Mouse (Mus musculus) heart, adult 11 months (tissue): Measurements from ENCODE around the gene Serpini1.

ENCODE experiments used
- DNase-seq: peaks from one replicate; pipeline ENCODE4 v3.0.0; 2022

Gene Serpini1

DNA sequence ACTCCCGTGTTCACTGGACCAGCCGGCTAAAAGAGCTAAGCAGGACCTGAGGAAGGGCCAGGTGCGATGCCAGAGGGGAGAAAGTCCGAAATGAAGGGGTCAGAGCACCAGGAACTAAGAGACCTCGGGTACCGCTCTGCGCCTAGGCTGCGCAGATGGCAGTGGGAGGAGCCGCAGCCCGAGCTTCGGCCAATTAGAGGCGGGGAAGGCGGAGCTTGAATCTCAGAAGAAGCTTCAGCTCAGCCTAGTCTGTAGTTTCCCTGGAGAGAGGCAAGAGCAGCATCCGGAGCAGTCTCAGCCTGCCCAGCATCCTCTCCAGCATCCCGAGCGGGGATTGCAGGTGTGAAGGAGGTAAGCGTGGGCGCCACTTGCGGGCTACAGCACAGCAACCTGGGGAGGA is at the start of gene Serpini1:
Gene Serpini1, plus strand, starts transcription at position 256 of the 400 bp plus-strand sequence.
- peak; percentile 99 for DNase-seq

DNA sequence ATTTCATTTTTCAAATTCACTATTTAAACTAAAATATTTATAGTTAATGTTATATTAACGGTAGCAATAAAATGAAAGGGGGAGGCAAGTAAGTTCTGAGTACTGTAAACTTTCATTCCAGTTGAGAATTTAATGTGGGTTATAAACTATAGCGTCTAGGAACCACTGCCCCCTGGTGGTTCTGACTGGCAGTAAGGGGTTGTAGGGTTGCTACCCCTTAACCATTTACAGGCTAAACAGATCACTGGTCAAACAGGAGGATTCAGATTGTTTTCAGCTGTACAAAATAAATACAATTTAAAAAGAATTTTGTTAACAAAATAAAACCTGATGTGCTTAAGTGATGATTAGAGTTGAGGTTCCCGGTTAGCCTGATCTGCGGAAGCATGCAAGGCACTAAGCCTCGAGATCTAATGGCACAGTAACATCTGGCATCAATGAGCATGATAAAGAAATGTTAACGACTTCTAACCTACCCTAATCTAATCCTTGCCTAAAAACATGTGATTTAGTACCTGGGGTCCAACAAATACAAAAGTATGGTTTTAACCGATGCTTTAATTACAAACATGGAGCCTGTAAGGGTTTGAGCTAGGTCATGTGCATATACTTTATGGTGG is 39.6 kb upstream of the Serpini1 start:
- DNase-seq, result peak; percentile 88

DNA sequence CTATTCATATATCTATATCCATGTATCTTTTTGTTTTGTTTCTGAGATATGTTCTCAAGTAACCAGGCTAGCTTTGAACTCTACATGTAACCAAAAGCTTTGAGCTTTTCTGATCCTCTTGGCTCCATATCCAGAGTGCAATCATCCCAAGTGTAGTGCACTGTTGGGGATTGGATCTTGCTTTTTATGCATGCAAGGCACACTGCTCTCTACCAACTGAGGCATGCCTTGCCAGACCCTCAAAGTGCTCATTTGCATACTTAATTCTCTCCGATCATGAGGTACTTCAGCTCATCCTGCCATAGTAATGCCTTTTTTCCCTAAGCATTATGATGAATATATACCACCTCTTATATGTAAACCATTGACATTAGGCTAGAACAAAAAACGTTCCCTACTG is 36.0 kb upstream of the Serpini1 start:
- no peak for DNase-seq

DNA sequence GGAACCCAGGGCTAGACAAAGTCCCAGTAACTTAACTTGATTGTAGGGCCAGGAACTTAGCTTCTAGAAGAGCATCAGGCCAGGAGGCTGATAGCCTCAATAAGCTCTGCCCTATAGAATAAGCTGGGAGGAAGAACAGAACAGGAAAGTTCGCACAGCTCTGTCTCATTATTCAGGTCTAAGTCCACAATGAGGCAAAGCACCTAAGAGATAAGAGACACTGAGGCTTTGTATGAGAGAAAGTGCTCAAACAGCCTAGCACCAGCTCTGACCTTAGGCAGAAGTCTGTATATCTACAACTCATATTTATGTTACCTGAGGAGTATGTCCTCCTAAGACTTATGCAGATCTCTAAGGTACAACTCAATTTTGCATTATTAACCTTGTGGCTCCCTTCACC is 34.8 kb upstream of the Serpini1 start:
- DNase-seq, result no peak

DNA sequence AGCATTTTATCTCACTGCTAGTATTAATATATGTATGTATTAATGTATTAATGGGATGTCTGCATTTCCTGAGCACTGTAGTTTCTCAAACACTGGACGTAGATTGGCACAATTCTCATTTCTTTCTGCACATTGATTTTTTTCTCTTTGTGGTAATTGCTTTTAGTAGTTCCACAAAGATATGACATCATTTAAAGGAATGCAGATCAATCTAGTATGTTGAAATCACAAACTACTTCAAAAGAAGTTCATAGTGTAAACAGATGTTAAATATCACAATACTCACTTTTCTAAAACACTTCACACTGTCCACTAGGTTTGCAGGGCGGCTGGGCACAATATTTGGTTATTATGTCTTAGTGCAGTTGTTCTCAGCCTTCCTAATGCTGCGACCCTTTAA is 26.3 kb upstream of the Serpini1 start:
- DNase-seq, result no peak

DNA sequence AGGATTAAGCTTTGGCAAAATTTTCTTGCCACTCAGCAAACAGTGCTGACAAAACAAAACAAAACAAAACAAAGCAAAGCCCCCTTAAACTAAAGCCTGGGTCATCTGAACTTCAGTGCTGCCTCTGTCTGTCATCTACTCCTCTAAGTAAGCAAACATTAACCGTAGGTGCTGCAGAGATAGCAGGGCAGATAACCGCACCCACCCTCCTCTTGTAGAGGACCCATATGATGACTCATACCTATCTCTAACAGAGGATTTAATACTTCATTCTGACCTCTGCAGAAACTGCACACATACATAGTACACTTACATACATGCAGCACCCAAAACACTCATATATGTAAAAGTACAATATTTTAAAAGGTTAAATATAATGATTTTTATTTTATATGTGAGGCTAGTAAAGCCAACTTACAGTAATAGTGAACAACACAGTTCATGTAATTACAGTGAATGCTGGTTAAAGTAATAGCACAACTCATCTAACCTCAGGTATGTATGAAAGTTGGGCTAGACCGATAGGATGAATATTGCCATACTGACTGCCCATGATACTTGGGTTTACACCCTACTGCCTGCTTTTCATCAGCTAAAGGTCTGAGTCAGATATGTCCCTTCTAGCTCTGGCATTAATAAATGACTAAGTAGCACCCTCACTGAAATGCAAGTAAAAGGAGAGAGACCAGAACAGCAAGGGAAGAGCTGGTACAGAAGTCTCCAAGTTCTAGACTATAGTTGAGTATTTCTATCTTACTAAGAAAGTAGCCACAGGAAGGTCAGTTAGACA is 23.1 kb upstream of the Serpini1 start:
- DNase-seq, result no peak

DNA sequence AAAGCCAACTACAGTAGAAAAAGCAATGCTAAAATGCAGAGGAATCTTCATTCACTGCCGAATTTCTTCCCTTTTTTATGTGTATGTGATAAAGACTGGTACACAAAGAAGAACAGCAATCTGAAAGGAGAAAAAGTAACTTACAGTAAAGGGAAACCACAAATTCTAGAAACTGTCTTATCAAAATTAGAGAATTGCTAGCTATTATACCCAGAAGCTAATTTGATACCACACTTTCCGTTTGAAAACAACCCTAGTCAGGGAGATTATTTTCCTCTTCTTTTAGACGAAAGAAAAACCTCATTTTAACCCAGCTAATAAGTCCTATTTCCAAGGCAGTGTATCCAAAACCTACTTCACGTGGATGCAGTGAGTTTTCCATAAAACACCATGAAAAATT is 16.1 kb upstream of the Serpini1 start:
- DNase-seq, result no peak

DNA sequence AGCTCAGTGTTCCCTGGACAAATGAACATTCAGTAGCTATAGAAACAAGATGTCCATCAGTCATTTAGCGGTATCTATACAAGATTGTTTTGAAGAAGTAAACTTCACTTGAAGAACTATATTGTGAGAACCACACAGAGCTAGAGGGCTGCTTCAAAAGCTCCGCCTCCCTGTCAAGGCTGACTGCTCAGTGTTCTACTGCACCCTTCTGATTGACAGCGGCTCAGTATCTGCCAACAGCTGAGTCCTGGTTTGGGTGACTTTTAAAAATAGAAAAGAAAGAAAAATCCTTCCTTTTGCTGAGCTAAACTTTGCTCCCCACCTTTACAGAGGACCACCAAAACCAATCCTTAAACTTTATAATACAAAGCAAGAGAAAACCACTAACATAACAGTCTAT is 14.5 kb upstream of the Serpini1 start:
- DNase-seq, result no peak

DNA sequence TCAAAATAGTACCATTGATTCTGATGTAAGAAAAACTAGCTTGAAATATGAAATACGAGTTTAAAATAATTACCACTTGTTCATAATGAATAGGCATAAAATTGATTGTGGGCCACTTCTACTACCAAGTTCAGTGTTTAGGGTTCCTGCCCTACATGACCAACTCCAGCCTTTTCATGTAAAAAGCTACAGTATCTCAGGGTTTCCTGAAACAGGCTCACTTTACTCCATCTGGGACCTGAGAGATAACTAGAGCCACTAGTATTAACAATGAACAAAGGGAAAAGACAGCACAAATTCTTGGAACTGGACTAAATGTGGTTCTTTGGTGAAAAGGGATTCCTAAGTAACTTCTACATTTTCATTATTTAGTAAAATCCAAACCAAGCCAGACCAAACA is 13.1 kb upstream of the Serpini1 start:
- no peak for DNase-seq

DNA sequence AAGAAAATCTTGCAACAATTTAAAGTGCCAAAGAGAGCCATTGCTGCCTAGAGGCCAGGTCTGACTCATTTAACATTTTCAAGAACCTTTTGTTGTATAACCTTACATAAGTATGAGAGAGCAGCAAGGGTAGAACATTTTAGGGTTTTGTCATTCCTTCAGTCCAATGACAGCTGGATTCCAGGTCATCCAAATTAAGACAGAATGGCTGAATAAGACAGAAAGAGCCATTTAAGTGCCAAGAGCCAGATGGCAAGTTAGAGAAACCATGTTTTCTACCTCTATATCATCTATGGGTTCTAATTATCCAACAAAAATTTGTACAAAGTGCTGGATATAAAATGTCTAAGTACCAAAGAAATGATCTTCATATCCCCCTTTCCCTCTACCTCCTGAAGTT is 6.1 kb upstream of the Serpini1 start:
- DNase-seq, result no peak

DNA sequence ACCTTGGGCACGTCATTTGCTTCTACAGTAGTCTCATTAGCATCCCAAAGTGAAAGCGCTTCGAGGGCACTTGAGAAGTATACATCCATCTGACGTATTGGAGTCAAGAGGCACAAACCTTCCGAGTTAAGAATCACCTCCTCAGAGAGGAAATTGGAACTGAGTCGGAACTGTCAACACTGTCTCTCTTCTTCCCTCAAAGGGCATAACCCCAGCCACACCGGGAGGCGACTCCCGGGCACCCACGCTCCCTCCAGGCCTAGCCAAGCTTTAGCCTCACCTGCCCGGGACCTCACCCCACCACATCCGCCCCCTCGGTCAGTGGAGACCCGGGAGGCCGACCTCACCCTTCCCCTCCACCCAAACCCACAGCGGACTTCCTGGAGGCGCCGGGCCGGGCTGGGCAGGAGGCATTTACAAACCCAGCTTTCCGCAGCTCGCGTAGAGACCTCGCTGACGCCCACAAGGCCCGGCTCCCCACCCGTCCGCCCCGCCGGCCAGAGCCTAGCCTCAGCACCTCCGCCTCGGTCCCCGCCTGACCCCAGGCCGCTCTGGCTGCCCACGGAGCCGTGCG is 1.1 kb upstream of the Serpini1 start:
- no peak for DNase-seq

DNA sequence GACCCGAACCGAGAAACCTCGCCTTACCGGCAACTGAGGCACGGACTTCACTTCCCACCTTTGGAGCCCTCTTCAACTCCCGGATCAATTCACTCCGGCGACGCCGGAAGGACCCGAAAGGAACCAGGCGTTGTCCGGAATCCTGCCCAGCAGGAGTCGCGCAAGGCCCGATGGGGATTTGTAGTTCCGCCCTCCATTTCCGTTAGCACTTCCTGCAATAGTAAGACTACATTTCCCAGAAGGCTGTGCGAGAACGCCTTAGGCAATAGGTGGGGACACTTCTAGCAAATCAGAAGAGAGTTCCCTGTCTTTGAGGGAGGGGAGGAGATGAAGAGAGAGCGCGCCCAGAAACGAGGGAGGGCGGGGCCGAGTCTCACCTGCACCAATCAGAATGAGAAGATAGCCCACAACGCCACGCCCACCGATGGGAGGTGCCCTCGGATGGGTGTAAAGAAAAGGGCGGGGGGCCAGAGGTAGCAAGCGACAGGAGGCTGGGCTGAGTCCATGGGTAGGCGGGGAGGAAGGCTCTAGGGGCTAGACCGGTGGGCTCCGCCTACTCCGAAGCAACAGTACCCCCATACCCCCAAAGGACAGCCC is 554 bp upstream of the Serpini1 start, which contains the start of gene Pdcd10:
Gene Pdcd10, minus strand, starts transcription at position 162 of the 597 bp plus-strand sequence.
- DNase-seq, result peak; percentile 100

DNA sequence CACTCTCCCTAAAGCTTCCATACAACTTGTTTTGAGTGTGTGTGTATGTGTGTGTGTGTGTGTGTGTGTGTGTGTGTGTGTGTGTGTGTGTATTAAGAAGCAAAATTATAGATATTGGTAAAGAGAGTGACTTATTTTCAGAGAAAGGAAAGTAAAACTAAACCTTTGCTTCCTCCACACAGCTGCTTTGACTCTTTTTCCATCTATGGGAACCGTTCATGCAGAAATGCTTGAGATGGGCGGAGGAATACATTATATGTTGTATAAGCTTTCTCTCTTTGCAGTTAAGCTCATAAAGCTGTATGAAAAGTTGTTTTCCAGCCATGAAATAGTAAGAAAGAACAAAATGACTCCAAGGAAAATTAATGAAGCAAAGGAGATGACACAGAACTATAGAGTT is 16.7 kb downstream of the Serpini1 start:
- DNase-seq, result no peak

DNA sequence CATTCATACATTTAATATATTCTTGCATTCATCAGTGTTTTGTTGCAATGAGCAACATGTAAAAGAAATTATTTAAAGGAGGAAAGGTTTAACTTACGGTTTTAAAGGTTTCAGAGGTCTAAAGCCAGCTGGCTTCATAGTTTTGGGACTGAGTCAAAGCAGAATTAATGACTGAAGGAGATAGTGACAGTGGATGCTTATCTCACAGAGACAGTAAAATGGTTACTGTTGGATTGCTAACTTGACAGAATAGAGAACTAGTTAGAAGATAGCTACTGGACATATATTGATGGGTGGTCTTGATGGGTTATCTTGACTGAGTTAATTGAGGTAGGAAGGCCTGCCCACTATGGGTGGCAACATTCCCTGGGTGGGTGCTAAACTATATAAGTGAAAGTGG is 18.2 kb downstream of the Serpini1 start:
- no peak for DNase-seq

DNA sequence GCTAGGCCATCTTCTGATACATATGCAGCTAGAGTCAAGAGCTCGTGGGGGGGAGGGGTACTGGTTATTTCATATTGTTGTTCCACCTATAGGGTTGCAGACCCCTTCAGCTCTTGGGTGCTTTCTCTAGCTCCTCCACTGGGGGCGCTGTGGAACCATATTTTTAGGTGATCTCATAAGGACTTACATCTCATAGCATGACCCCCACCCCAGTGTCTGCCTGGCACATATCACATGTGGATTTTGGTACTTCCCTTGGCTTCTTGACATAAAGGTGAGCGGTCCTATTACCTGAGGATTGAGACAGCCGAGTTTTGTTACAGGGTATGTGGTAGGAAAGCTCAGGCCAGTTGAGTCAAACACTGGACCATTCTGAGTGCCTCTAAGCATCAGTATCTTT is 22.0 kb downstream of the Serpini1 start:
- DNase-seq, result no peak

DNA sequence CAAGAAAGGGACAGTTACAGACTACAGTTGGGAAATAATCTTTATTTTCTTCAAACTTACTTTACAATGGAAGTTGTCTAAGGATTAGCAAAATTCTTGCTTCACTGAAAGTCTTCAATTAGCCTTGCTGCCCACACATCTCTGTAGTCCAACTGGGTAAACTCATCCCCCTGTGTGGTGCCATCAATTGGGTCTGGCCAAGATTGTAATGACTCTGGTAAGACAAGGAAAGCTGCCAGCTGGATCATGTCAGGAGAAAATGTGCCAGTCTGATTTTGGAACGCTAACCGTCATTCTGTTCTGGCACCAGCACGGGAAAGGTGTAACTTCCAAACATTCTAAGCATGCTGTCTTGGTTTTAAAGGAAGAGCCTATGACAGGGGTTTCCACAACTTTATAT is 25.9 kb downstream of the Serpini1 start:
- no peak for DNase-seq

DNA sequence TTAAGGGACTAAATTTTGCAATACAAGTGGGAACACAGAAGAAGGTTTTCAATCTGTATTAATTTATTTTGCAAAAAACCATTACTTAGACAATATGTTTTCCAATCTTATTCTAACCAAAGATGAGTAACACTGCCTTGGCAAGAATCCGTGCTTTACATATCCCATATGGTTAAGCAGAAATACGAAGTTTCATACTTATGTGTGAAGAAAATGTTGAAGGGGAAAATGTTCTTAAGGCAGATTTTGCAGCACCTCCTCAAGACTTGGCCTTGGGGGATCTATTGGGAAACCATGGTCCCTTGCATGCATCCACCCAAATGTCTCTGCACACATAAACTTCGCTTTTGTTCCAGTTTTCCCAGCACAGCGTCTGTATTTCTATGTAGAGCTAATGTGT is 27.6 kb downstream of the Serpini1 start:
- no peak for DNase-seq

DNA sequence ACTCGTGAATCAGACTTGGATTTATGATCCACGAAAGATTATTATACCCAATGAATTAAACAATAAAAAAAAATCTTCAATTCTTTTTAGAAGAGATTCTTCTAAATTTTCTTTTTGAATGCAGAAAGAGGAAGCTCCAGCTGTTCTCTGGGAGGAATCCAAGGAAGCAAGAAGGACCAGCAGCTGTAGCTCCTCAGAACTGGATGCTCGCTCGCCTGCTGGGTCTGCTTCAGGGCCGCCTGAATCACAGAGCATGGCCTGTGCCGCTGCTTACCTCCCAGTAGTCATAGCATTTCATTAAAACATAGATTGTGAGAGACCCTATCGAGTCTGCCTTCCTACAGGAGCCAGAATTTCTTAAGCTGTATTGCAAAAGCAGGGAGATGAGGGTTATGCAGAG is 53.7 kb downstream of the Serpini1 start:
- DNase-seq, result peak; percentile 95

DNA sequence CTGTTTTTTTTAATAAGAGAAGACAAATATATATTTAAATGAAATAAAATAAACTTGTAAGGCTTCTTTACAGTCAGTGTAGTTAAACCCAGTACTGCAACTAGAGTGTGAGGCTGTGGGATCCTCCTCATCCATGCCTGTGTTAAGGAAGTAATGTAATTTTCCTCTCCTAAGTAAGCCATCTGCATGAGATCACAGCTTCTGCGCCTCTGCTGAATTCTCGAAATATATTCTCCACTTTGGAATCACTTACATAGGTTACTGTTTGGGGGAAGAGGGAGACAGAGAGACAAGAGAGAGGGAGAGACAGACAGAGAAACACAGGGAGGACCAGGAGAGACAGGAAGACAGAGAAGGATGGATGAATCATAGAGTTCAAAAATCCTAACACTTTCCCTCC is 67.3 kb downstream of the Serpini1 start:
- DNase-seq, result no peak

DNA sequence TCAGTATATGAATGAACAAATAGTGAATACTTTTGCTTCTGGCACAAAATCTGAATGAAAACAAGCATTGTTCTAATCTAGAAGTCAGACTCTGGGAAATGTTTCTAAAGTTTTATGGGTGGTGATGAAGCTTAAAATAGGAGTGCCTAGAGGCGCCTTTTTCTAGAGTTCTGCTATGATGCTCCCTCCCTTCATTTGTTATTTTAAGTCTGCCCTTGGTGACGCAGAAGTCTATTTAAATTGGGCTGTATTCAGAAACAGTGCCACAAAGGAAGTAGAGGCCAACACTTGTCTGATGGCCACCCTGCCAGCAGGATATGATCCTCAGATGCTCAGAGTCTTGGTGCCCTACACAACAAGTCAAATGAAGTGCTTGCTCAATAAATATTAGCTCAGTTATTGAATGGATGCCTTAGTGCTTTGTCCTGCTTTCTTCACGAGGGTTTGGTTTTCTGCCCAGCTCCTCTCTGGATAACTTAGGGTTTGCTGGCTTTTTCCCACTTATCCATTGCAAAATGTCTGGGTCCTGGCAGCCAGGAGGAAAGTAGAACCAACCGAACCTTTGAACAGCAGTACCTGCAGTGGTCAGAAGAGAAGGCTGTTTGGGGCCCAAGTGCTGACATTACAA is 73.8 kb downstream of the Serpini1 start:
- no peak for DNase-seq

DNA sequence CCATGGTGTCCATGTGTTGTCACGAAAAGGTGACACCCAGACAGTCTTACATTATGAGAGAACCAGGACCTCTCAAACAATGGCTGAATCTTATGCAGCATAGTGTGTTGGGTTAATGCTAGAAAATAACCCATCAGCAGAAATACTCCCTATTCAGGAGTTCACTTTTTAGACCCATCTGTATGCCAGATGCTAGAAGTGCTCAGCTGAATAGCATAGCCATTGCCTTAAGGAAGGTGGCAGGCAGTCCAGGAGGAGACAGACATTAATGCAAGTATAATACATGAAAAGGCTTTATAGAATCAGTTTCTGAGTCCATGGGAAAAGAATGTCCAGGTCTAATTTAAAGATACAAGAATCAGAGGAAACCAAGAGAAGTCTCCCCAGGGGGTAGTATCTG is 75.9 kb downstream of the Serpini1 start:
- DNase-seq, result no peak

DNA sequence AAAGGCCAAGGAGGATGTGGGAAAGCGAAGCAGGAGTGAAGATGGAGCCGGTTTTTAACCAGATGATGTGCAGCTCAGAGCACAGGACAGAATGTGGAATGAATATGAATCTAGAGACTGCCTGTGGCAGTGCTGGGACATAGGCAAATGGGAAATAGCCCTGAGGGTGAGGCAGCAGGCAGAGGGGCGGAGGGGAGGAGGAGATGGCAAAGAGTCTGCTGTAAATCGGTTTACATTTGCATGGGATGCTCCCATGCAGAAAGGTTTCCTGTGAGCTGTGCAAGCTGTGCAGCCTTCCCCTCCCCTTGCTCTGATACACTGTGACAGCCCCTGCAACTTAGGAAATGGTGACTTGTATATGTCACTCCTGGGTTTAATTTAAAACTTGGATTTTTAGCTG is 76.3 kb downstream of the Serpini1 start:
- DNase-seq, result no peak

DNA sequence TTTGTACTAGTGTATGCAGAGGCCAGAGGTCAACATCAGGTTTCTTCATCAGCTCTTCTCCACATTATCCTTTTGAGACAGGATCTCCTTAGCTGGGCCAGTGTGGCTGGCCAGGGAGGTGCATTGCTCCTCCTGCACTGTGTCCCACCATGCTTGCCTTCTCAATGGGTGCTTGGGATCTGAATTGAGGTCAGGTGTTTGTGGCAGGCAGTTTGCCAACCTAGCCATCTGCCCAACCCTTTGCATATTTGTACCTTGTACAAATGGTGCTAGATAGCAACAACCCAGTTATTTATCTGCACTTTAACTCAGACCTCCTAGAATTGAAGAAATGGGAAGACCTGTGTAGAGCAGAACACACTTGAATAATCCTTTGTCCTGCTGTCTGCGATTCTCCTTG is 78.3 kb downstream of the Serpini1 start:
- DNase-seq, result no peak

DNA sequence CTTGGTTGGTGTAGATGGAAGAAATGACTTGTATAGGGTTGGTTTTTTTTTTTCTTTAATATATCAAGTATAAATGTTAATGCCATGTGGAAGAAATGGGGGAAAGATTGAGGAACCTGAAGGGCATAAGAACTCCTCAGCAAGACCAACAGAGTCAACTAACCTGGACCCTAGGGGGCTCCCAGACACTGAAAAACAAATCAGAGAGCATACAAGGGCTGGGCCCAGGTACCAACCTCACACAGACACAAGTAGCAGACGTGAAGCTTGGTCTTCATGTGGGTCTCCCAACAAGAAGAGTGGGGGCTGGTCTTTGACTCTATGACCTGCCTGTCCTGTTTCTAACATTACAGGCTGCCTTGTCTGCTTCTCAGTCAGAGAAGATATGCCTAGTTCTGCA is 82.2 kb downstream of the Serpini1 start:
- DNase-seq, result no peak
